Mouse (Mus musculus) intestine, embryonic 16.5 days (tissue): ENCODE data around the gene Ddah2. TPM values are rescaled to one million over a fixed set of nuclear protein-coding genes. Genes with fewer than 3 reads are reported as not detected.

Experiments
- ATAC-seq: fragments of 200-750 bp; cut with Nextera tagmentation; 2 replicates; pipeline ENCODE4 v1.8.0; 2017; ENCODE audit warnings: moderate TSS enrichment, moderate library complexity
- H3K27ac ChIP-seq: fragments of 300-500 bp; sonication (generic); 2 replicates; pipeline ENCODE4 v1.5.1; 2014; ENCODE audit warnings: mild to moderate bottlenecking, low read length
- H3K27me3 ChIP-seq: fragments of 300-500 bp; sonication (generic); replicated peaks from 2 replicates; pipeline ENCODE4 v1.6.1; 2014; ENCODE audit warnings: low read length, control low read depth, mixed read lengths; ENCODE audit not compliant: control insufficient read depth, insufficient read depth
- H3K36me3 ChIP-seq: fragments of 300-500 bp; sonication (generic); 2 replicates; pipeline ENCODE4 v1.6.1; 2014; ENCODE audit warnings: low read length, control low read depth; ENCODE audit not compliant: control insufficient read depth, insufficient read depth
- H3K4me1 ChIP-seq: fragments of 300-500 bp; sonication (generic); 2 replicates; pipeline ENCODE4 v1.6.1; 2014; ENCODE audit warnings: low read length, control low read depth, mixed read lengths; ENCODE audit not compliant: control insufficient read depth, insufficient read depth
- H3K4me2 ChIP-seq: fragments of 300-500 bp; sonication (generic); 2 replicates; pipeline ENCODE4 v1.6.1; 2014; ENCODE audit warnings: low read depth, low read length, control low read depth
- H3K4me3 ChIP-seq: fragments of 300-500 bp; sonication (generic); 2 replicates; pipeline ENCODE4 v1.5.1; 2014; ENCODE audit warnings: mild to moderate bottlenecking, low read length
- H3K9ac ChIP-seq: fragments of 300-500 bp; sonication (generic); 2 replicates; pipeline ENCODE4 v1.6.1; 2014; ENCODE audit warnings: low read depth, low read length
- H3K9me3 ChIP-seq: fragments of 300-500 bp; sonication (generic); 2 replicates; pipeline ENCODE4 v1.6.1; 2016; ENCODE audit warnings: low read length, control low read depth; ENCODE audit not compliant: control insufficient read depth
- WGBS: fragments of 180-500 bp; shearing (Covaris S2); extraction: QIAGEN DNeasy Blood & Tissue Kit; methylation state at CpG from one replicate; pipeline ENCODE4 v1.1.7; 2014; 5-methylcytosine and 5-hydroxymethylcytosine counted together
- polyA plus RNA-seq: library from polyadenylated mRNA; unstranded; fragments of >200 nt; fragmentation: Nextera tagmentation; extraction: Ambion mirVana; gene quantifications from 2 replicates; pipeline ENCODE4 v1.2.1, GENCODE M21; 2015

Gene Ddah2
- polyA plus RNA-seq, 1 experiment from 2014 or later: 170 TPM

DNA sequence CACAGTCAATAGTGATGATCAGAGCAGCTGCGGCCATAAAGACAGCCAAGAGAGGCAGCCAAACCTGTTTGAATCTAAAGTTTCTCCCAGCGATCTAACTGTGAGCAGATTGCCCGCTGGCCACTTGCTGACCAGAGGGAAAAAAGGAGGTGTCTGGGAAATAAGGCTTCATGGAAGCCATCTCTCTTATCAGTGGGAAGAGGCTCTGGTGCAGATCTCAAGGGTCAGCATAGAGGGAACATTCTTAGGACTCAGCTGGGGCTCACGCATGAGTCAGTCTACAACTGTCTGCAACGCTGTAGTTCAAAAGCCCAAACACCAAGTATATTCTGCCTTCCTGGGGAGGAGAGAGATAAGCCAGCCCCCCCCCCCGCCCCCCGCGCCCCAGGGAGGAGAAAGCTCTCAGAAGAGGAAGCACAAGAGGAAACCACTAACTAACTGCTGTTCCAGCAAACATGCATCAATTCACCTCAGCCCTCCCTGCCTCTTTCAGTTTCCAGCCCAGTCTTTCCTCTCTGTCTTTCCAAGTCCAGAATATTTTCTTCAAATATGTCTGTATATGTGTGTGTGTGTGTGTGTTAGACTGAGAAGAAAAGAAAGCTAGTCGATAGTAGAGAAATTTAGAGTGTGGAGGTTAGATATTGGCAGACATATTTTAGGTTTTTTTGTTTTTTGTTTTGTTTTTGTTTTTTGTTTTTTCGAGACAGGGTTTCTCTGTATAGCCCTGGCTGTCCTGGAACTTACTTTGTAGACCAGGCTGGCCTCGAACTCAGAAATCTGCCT, 10.5 kb upstream of the Ddah2 start:
- no peaks in the 10 kb centered on the region for H3K9me3 ChIP-seq
- H3K36me3 ChIP-seq: 0 out of 2 replicates have a peak, but pooled peaks cover 5% of the 10 kb centered on the region
- H3K27me3 ChIP-seq: no peaks in the 10 kb centered on the region
- H3K4me1 ChIP-seq: peaks cover 51% of the 10 kb centered on the region
- H3K4me3 ChIP-seq: peak overlapping the region; percentile 27
- peak overlapping the region; percentile 87 for H3K4me2 ChIP-seq
- H3K27ac ChIP-seq: peak overlapping the region; percentile 100
- ATAC-seq: peak; percentile 13
- 27% methylated on average over 11 of the region's 11 CpGs for WGBS
- peak overlapping the region; percentile 57 for H3K9ac ChIP-seq

DNA sequence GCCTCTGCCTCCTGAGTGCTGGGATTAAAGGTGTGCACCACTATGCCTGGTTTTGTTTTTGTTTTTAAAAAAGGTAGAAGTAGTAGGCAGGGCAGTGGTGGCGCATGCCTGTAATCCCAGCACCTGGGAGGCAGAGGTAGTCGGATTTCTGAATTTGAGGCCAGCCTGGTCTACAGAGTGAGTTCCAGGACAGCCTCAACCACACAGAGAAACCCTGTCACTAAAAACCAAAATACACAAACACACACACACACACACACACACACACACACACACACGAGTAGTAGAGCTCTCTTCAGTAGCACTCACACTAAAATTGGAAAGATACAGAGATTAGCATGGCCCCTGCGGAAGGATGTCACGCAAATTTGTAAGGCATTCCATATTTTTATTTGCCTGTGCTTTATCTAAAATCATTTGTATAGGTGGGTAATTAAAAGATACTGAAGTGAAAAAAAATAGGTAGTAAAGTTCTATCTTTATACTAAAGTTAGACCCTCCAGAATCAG, 9.8 kb upstream of the Ddah2 start:
- H3K27ac ChIP-seq: peak overlapping the region; percentile 100
- H3K27me3 ChIP-seq: no peaks in the 10 kb centered on the region
- H3K4me3 ChIP-seq: no peak overlapping the region
- H3K36me3 ChIP-seq: peaks cover 9% of the 10 kb centered on the region
- 63% methylated on average over 5 of the region's 5 CpGs for WGBS
- H3K4me1 ChIP-seq: peaks cover 51% of the 10 kb centered on the region
- peak overlapping the region; percentile 87; the same call in 1 of the 2 replicates for H3K4me2 ChIP-seq
- H3K9ac ChIP-seq: peak overlapping the region; percentile 87
- H3K9me3 ChIP-seq: no peaks in the 10 kb centered on the region
- ATAC-seq: no peak

DNA sequence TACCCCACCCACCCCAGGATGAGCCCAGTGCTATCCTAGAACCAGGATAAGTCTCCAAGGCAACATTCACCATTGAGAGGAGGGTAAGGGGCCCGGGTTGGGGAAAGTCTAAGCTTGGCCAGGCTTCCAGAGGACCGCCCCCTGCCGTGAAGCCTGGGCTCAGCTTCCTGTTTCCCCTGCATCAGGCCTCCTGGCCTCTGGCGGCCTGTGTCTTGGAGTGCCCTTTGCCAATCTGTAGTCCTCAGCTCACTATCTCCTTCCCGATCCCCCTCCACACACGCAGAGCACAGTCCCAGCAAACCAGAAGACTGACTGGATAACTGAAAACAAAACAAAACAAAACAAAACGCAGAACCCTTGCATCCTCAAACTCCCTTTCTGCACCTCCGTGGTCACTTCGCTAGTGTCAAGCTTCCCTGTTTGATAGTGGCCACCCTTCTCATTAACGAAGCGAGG, 9.2 kb upstream of the Ddah2 start, which contains the start of gene Clic1:
Gene Clic1 (plus strand): TSS at position 406 of the 456 bp plus-strand sequence.
- H3K27ac ChIP-seq: peak within 1 kb of the TSS; percentile 100
- peak within 1 kb of the TSS; percentile 79 for H3K4me3 ChIP-seq
- 2% methylated on average over 11 of the region's 11 CpGs for WGBS
- peaks cover 13% of the 10 kb centered on the region for H3K36me3 ChIP-seq
- ATAC-seq: peak; percentile 37
- H3K9ac ChIP-seq: peak within 1 kb of the TSS; percentile 87
- H3K9me3 ChIP-seq: no peaks in the 10 kb centered on the region
- no peaks in the 10 kb centered on the region for H3K27me3 ChIP-seq
- H3K4me2 ChIP-seq: peak within 1 kb of the TSS; percentile 87
- H3K4me1 ChIP-seq: peaks cover 44% of the 10 kb centered on the region

DNA sequence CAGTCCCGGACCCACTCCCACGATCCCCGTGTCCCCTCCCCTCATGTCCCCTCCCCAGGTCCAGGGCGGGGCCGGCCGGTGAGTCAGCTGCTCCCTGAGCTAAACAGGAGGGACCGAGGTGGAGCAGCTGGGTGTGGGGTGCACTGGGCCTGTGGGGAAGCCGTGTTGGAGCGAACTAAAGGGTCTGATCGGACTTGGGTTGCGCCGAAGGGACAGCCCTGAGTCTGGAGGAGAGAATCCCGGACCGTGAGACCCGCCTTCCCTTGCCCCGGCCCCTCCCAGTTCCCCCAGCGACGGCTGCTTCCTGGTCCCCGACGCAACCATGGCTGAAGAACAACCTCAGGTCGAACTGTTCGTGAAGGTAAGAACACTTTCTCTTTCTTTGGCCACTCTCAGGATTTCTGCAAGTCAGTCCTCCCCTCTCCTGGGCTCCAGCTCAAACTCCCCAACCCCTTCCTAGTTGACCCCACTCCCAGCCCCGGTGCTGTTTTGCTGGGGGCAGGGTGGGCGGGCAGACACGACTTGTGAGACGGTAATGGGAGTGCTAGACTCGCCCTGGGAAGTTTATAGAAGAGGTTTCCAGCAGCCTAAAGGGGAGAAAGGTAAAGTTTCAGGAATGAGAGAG, 8.6 kb upstream of the Ddah2 start:
- under 1% methylated on average over 27 of the region's 27 CpGs for WGBS
- no peaks in the 10 kb centered on the region for H3K9me3 ChIP-seq
- no peaks in the 10 kb centered on the region for H3K27me3 ChIP-seq
- H3K4me2 ChIP-seq: peak overlapping the region; percentile 87
- ATAC-seq: peak; percentile 18
- H3K36me3 ChIP-seq: peaks cover 18% of the 10 kb centered on the region
- H3K4me1 ChIP-seq: peaks cover 43% of the 10 kb centered on the region
- peak overlapping the region; percentile 87 for H3K9ac ChIP-seq
- peak overlapping the region; percentile 100 for H3K27ac ChIP-seq
- peak overlapping the region; percentile 79 for H3K4me3 ChIP-seq

DNA sequence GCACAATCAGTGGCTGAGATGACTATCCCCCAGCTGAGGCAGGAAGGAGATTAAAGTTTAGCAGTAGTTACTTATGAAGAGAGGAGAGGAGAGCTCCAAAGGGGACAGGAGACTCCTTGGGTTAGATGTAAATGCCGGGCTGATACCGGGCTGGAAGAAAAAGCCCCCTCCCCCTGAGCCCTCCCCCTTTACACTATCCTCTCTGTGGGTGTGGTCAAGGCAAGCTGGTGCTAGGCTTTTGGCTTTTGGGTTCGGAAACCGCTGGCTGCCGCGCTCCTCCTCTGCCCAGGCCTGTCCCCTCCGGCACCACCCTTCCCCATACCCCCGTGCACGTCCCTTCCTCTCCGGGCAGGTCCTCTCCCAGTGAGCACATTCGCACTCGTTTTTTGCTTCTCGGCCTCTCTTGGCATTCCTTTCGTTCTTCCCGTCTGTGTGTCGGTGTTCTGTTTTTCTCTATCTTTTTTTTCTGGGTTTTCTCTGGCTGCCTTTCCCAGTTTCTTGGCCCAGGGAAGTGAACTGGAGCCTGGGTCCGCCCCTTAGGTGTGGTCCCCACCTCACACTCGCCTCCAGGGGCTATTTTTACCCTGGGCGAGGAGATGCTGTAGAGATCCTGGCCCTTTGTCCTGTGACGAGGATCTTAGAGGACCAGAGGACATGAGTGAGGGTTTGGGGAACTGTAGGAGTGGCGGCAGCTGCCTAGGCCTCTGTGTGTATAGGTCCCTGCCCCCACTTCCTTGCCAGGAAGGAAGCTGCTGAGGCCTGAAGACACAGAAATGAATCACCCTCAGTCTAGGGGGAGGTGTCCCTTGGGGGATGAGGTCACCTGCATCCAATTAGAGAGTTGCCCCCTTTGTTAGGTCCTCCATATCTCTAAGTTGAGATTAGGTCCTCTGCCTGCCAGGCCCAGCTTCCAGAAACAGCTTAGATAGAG, 7.4 kb upstream of the Ddah2 start:
- H3K27ac ChIP-seq: peak overlapping the region; percentile 100
- no peaks in the 10 kb centered on the region for H3K27me3 ChIP-seq
- 1% methylated on average over 21 of the region's 21 CpGs for WGBS
- H3K4me1 ChIP-seq: peaks cover 37% of the 10 kb centered on the region
- H3K4me3 ChIP-seq: peak overlapping the region; percentile 79
- peak overlapping the region; percentile 87 for H3K4me2 ChIP-seq
- no peaks in the 10 kb centered on the region for H3K9me3 ChIP-seq
- H3K36me3 ChIP-seq: peaks cover 27% of the 10 kb centered on the region
- peak overlapping the region; percentile 87 for H3K9ac ChIP-seq
- peak; percentile 47 for ATAC-seq

DNA sequence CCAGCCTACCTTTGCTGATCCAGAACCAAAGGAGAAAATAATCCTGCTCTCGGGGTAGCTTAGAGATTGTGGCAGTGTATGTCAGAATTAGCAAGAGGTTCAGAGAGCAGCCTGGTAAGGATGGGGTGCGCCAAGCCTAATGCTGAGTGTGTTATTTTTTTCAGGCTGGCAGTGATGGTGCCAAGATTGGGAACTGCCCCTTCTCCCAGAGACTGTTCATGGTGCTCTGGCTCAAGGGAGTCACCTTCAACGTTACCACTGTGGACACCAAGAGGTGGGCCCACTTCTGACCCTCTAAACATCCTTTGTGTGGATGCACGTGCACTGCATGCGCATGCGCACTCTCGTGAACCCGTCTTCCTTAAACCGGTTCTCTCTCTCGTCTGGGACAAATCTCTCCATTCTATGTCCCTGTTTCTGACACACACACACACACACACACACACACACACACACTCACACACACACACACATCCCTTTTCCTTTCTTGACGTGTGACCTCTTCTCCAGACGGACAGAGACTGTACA, 6.5 kb upstream of the Ddah2 start:
- peak overlapping the region; percentile 87 for H3K4me2 ChIP-seq
- H3K4me1 ChIP-seq: peaks cover 31% of the 10 kb centered on the region
- H3K27me3 ChIP-seq: no peaks in the 10 kb centered on the region
- H3K27ac ChIP-seq: peak overlapping the region; percentile 100
- 75% methylated on average over 12 of the region's 12 CpGs for WGBS
- H3K9ac ChIP-seq: peak overlapping the region; percentile 87
- H3K4me3 ChIP-seq: peak overlapping the region; percentile 79
- H3K36me3 ChIP-seq: peaks cover 30% of the 10 kb centered on the region
- no peak for ATAC-seq
- H3K9me3 ChIP-seq: no peaks in the 10 kb centered on the region

DNA sequence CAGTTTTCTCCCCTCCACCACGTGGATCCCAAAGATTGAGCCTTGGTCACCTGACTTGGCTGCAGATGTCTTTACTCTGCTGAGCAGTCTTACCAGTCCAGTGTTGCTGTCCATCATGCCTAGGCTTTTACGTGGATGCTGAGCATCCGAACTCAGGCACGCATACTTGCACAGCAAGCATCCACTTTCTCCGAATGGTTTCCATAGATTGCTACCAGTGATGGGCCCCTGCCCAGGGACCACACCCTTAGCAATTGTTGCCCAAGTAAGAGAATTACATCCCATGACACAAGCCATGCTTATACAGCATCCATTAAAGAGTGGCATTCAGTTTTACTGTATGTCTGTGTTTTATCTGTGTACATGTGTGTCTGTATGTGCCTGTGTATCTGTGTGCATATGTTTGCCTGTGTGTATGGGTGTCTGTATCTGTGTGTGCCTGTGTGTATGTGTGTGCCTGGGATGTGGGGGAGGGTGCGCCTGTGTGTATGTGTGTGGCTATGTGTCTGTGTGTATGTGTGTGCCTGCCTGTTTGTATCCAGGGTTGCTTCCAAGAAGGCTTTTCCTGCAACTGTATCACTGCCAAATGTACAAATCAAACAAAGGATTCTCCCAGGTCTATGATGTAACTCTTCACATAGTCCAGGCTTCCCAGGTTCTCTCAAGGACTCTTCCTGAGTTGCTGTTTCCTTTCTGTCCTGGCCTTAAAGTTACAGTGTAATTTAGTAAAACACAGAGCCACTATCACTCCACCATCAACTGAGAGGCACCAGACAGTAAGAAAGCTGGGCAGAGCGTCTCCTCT, 2.9 kb upstream of the Ddah2 start:
- H3K4me2 ChIP-seq: no peak overlapping the region
- H3K9ac ChIP-seq: no peak overlapping the region
- no peaks in the 10 kb centered on the region for H3K9me3 ChIP-seq
- peaks cover 27% of the 10 kb centered on the region for H3K4me1 ChIP-seq
- 84% methylated on average over 7 of the region's 7 CpGs for WGBS
- peaks cover 35% of the 10 kb centered on the region for H3K36me3 ChIP-seq
- no peaks in the 10 kb centered on the region for H3K27me3 ChIP-seq
- no peak for ATAC-seq
- no peak overlapping the region for H3K27ac ChIP-seq
- no peak overlapping the region for H3K4me3 ChIP-seq

DNA sequence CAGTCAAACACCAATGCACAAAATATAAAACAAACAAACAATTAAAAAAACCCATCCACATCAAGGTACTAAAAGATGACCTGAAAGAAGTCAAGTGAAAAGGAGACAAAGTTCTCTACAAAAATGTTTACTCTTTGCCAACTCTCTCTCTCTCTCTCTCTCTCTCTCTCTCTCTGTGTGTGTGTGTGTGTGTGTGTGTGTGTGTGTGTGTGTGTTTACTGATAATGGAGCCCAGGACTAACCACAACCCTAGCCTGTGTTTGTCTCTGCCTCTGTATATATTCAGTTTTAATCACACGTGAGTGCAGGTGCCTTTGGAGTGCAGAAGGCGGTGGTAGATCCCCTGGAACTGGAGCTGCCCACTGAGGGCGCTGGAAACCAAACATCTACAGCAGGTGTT, 1.7 kb upstream of the Ddah2 start:
- Histone ChIP-seq H3K9ac (no peak overlapping the region), H3K36me3 (peaks cover 35% of the 10 kb centered on the region), H3K9me3 (no peaks in the 10 kb centered on the region), H3K4me3 (no peak overlapping the region), H3K4me2 (no peak overlapping the region), H3K27ac (no peak overlapping the region), H3K27me3 (no peaks in the 10 kb centered on the region), H3K4me1 (peaks cover 27% of the 10 kb centered on the region)
- no peak for ATAC-seq
- 75% methylated on average over 3 of the region's 3 CpGs for WGBS
